10 mouse cellular contexts compared by ENCODE assay signal in genomic region chr6:91371912-91372585, GRCm38 (mm10). TPM values are rescaled to one million over a fixed set of nuclear protein-coding genes. Genes with fewer than 3 reads are reported as not detected.
A peak's percentile ranks its signal among the peaks of the same experiment; 100 is the strongest.
DNase-seq lines count a peak whose midpoint lies in the region; ATAC-seq and TF ChIP-seq lines count a peak whose summit lies in the region.
"Had no signal": no experiment of that assay in that cellular context is flagged by ENCODE, and none has a peak within 500 bp of the region (broad histone marks: within the 10 kb centered on the region; RNA-seq: fewer than 3 reads in every experiment).

No protein-coding gene starts in this region.

- H3K27me3 ChIP-seq in forebrain, postnatal 0 days (ENCODE audit: insufficient read depth, low read length), result no peaks in the 10 kb centered on the region
- H3K27me3 ChIP-seq: kidney, embryonic 15.5 days had no signal

- H3K4me3 ChIP-seq in layer of hippocampus, adult 2 months, result no peak overlapping the region
- H3K4me3 ChIP-seq in ES-E14 (ENCODE audit: insufficient read depth in 1 of 2, low read depth in 1 of 2, low read length in 2 of 2, poor library complexity in 1 of 2, severe bottlenecking in 1 of 2), result no peak overlapping the region
- H3K4me3 ChIP-seq in forebrain, postnatal 0 days (ENCODE audit: low read depth, low read length), result no peak overlapping the region
- H3K4me3 ChIP-seq: heart, embryonic 12.5 days; kidney, embryonic 15.5 days; myocyte had no signal

- ATAC-seq in forebrain, postnatal 0 days, result peak; percentile 59; the same call in 1 of the 2 replicates

- no peaks in the 10 kb centered on the region for H3K36me3 ChIP-seq in ES-E14 (ENCODE audit: control insufficient read depth, insufficient read depth, low read length, poor library complexity, severe bottlenecking)
- H3K36me3 ChIP-seq in forebrain, postnatal 0 days (ENCODE audit: insufficient read depth), result no peaks in the 10 kb centered on the region
- H3K36me3 ChIP-seq: heart, embryonic 12.5 days; kidney, embryonic 15.5 days had no signal

- H3K27ac ChIP-seq in layer of hippocampus, adult 2 months, result peak overlapping the region; percentile 32; the same call in 1 of the 2 replicates
- H3K27ac ChIP-seq in ES-E14 (ENCODE audit: insufficient read depth, low read depth, low read length, poor library complexity, severe bottlenecking), result no peak overlapping the region
- H3K27ac ChIP-seq in forebrain, postnatal 0 days (ENCODE audit: low read depth, low read length), result no peak overlapping the region
- H3K27ac ChIP-seq: kidney, embryonic 15.5 days had no signal

- peak in 1 of 2 experiments; percentile 47 for DNase-seq in layer of hippocampus, adult 2 months (ENCODE audit: low spot score in 2 of 2)
- no peak for DNase-seq in layer of hippocampus, postnatal 36 days
- peak; percentile 56 for DNase-seq in 3T3-L1 (ENCODE audit: low read depth, low spot score)
- peak; percentile 44 for DNase-seq in ES-E14 (ENCODE audit: low read depth, low spot score)
- no peak for DNase-seq in forebrain, postnatal 0 days
- DNase-seq in spleen, postnatal 36 days (ENCODE audit: low spot score in 2 of 2), result no peak
- DNase-seq in gastrocnemius, postnatal 4 days (ENCODE audit: low spot score in 2 of 2), result no peak

- H3K9me3 ChIP-seq in ES-E14 (ENCODE audit: control insufficient read depth, insufficient read depth, low read depth, low read length), result no peaks in the 10 kb centered on the region
- no peaks in the 10 kb centered on the region for H3K9me3 ChIP-seq in forebrain, postnatal 0 days (ENCODE audit: low read length)
- H3K9me3 ChIP-seq: heart, embryonic 12.5 days; kidney, embryonic 15.5 days had no signal

- H3K9ac ChIP-seq in ES-E14 (ENCODE audit: insufficient read depth, low read depth, low read length, poor library complexity, severe bottlenecking), result no peak overlapping the region
- no peak overlapping the region for H3K9ac ChIP-seq in forebrain, postnatal 0 days
- H3K9ac ChIP-seq: heart, embryonic 12.5 days; kidney, embryonic 15.5 days had no signal

- no peak for TF ChIP-seq CTCF in layer of hippocampus, adult 2 months (conservative IDR thresholded peaks at IDR 0.05)
- TF ChIP-seq CTCF in forebrain, postnatal 0 days (IDR thresholded peaks at IDR 0.05; ENCODE audit: low read depth), result no peak

- H3K4me2 ChIP-seq in forebrain, postnatal 0 days (ENCODE audit: low read depth), result no peak overlapping the region
- H3K4me2 ChIP-seq: heart, embryonic 12.5 days; kidney, embryonic 15.5 days had no signal

- no peaks in the 10 kb centered on the region for H3K4me1 ChIP-seq in ES-E14 (ENCODE audit: control insufficient read depth in 2 of 2, insufficient read depth in 2 of 2, low read length in 2 of 2, poor library complexity in 1 of 2)
- no peaks in the 10 kb centered on the region for H3K4me1 ChIP-seq in forebrain, postnatal 0 days (ENCODE audit: insufficient read depth)
- H3K4me1 ChIP-seq: heart, embryonic 12.5 days had no signal

- in situ Hi-C loops in ES-E14 (cut with MboI; ENCODE audit: low sequenced_read_pairs in 2 of 2, unreplicated experiment in 2 of 2), result no loop called here

TF ChIP-seq in ES-E14, 5 proteins besides CTCF, POLR2A, EP300 and RAD21:
- no peak for TF ChIP-seq ZC3H11A (IDR thresholded peaks at IDR 0.05; ENCODE audit: borderline replicate concordance, low read depth, low read length)

RNA-seq across cellular contexts. Expression of gene Wnt7a, which starts 39.1 kb away (rescaled TPM):
- total RNA-seq in layer of hippocampus, adult 2 months (2021), result 10 to 100 TPM; 18.0 to 25.3 TPM
- total RNA-seq in layer of hippocampus, postnatal 36 days (2021), result 10 to 100 TPM; 23.1 to 30.4 TPM
- total RNA-seq in ES-E14 (2012; rRNA removed), result 1.0 and 2.2 TPM in 2 replicates
- total RNA-seq in forebrain, postnatal 0 days (2014; rRNA removed), result 18.7 and 20.5 TPM in 2 replicates
- polyA plus RNA-seq in forebrain, postnatal 0 days (2015; fragmentation: Nextera tagmentation; extraction: Ambion mirVana), result 13.6 and 14.1 TPM in 2 replicates
- not detected for total RNA-seq in gastrocnemius, postnatal 4 days (2021)
- polyA plus RNA-seq: myocyte had no signal

Comparison
In these comparisons a context has a peak if more than half of its experiments do, and no peak if none do; other contexts are left out.
1. DNase-seq: peak in 3T3-L1 (single experiment) and ES-E14 (single experiment); none in layer of hippocampus, postnatal 36 days (0 of 2), forebrain, postnatal 0 days (single experiment), spleen, postnatal 36 days (0 of 2) and gastrocnemius, postnatal 4 days (0 of 2).